Mouse (Mus musculus): ENCODE results near the gene Cat. TPM values are rescaled to one million over a fixed set of nuclear protein-coding genes. Genes with fewer than 3 reads are reported as not detected.

The Cat gene
- polyA plus RNA-seq, 1 experiment from 2014 or later, result 173 TPM

DNA sequence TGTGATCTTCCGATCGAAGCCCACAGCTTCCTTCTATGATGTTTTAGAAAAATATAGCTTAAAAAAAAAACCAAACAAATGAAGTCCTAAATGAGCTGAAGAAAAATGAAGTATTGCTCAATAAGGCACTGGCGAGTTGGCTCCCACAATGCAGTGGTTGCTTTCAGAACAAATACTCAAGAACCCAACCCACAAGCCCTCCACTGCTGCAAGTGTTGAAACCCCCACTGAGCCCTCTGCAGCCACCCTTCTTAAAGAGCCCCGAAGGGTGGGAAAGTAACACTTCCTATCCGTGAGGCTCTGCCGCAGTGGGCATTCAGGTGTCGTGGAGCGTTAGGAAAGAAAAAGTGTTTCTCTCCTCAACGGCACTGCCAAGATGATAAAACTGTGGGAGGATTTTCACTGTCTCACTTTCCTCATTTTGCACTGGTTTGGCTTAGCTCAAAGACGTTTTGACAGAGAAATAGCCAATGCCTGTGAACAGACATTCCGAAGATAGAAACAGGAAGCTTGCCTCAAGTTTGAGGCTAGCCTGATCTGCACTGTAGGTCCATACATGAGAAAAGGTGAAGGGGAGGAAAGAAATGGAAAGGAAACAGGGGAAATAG is 59.4 kb downstream of the Cat start:
- TF ChIP-seq CTCF (IDR thresholded peaks at IDR 0.05; ENCODE audit: low read depth), result no peak
- Histone ChIP-seq H3K9ac (ENCODE audit: low read depth, low read length) (no peak overlapping the region), H3K27ac (ENCODE audit: low read depth, low read length) (no peak overlapping the region), H3K9me3 (ENCODE audit: control insufficient read depth) (no peaks in the 10 kb centered on the region), H3K36me3 (ENCODE audit: control insufficient read depth, insufficient read depth) (no peaks in the 10 kb centered on the region), H3K4me3 (ENCODE audit: low read depth, low read length) (no peak overlapping the region), H3K4me2 (replicated peaks; ENCODE audit: low read depth) (no peak overlapping the region), H3K4me1 (replicated peaks; ENCODE audit: control insufficient read depth, insufficient read depth, low read length) (no peaks in the 10 kb centered on the region), H3K27me3 (replicated peaks; ENCODE audit: control insufficient read depth, insufficient read depth, low read length) (no peaks in the 10 kb centered on the region)
- ATAC-seq, result no peak
- 75% methylated on average over 11 of the region's 11 CpGs for WGBS

DNA sequence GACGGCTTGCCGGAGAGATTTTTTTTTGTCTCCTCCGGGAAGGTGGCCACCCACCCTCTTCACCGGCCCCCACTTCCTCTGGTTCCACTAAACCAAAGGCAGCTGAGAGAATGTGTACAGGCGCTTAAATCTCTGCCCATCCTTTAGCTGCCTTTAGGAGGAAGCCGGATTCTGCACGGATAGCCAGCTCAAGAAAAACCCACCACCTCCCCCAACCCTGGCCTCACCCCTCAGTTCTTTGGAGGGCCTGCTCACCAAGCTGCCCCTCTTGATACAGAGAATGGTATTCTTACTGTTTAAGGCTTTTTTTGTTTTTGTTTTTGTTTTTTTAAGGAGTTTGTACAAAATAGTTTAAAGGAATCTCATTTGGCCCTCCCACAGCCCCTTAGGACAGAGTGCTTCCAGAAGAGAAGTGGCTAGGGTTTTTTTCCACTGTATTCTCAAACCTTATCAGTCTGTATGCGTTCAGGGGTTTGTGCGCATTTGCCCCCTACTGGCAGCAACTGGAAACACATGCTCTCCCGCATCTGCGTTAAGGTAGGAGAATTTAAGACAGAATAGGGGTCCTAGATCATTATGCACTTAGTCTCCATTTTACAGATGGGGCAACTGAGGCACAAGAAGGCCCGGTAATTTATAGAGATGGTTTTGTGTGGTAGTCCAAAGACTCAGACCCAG is 60.5 kb downstream of the Cat start:
- ATAC-seq, result peak; percentile 38; the same call in 1 of the 2 replicates
- Histone ChIP-seq H3K27me3 (replicated peaks; ENCODE audit: control insufficient read depth, insufficient read depth, low read length) (no peaks in the 10 kb centered on the region), H3K36me3 (ENCODE audit: control insufficient read depth, insufficient read depth) (no peaks in the 10 kb centered on the region), H3K9me3 (ENCODE audit: control insufficient read depth) (no peaks in the 10 kb centered on the region), H3K4me3 (ENCODE audit: low read depth, low read length) (no peak overlapping the region), H3K4me2 (replicated peaks; ENCODE audit: low read depth) (0 out of 2 replicates have a peak overlapping the region, but pooled peaks have one; percentile 30), H3K27ac (ENCODE audit: low read depth, low read length) (no peak overlapping the region), H3K4me1 (replicated peaks; ENCODE audit: control insufficient read depth, insufficient read depth, low read length) (no peaks in the 10 kb centered on the region), H3K9ac (ENCODE audit: low read depth, low read length) (no peak overlapping the region)
- 32% methylated on average over 12 of the region's 12 CpGs for WGBS
- TF ChIP-seq CTCF (IDR thresholded peaks at IDR 0.05; ENCODE audit: low read depth), result peak; percentile 90

DNA sequence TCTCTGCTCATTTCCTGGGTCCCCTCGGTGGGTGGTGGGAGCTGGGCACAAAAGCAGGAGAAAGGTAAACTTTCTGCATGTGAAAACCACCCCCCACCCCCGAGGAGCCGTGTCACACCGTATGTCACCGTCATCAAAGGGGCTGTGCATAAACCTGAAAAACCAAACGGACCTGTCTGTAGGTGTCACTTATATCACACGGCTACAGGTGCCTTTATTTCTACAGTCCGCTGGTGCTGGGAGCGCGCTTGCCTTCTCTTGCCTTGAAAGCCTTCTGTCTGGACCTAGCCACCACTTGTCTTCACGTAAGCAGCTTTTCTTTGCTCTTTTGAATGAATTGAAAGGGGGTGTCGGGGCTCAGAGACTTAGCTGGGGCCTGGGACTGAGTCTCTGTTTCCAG is 61.1 kb downstream of the Cat start:
- Histone ChIP-seq H3K4me3 (ENCODE audit: low read depth, low read length) (no peak overlapping the region), H3K36me3 (ENCODE audit: control insufficient read depth, insufficient read depth) (no peaks in the 10 kb centered on the region), H3K4me1 (replicated peaks; ENCODE audit: control insufficient read depth, insufficient read depth, low read length) (no peaks in the 10 kb centered on the region), H3K27me3 (replicated peaks; ENCODE audit: control insufficient read depth, insufficient read depth, low read length) (no peaks in the 10 kb centered on the region), H3K4me2 (replicated peaks; ENCODE audit: low read depth) (0 out of 2 replicates have a peak overlapping the region, but pooled peaks have one; percentile 30), H3K9me3 (ENCODE audit: control insufficient read depth) (no peaks in the 10 kb centered on the region), H3K27ac (ENCODE audit: low read depth, low read length) (no peak overlapping the region), H3K9ac (ENCODE audit: low read depth, low read length) (no peak overlapping the region)
- no peak for TF ChIP-seq CTCF (IDR thresholded peaks at IDR 0.05; ENCODE audit: low read depth)
- 57% methylated on average over 12 of the region's 12 CpGs for WGBS
- no peak for ATAC-seq

DNA sequence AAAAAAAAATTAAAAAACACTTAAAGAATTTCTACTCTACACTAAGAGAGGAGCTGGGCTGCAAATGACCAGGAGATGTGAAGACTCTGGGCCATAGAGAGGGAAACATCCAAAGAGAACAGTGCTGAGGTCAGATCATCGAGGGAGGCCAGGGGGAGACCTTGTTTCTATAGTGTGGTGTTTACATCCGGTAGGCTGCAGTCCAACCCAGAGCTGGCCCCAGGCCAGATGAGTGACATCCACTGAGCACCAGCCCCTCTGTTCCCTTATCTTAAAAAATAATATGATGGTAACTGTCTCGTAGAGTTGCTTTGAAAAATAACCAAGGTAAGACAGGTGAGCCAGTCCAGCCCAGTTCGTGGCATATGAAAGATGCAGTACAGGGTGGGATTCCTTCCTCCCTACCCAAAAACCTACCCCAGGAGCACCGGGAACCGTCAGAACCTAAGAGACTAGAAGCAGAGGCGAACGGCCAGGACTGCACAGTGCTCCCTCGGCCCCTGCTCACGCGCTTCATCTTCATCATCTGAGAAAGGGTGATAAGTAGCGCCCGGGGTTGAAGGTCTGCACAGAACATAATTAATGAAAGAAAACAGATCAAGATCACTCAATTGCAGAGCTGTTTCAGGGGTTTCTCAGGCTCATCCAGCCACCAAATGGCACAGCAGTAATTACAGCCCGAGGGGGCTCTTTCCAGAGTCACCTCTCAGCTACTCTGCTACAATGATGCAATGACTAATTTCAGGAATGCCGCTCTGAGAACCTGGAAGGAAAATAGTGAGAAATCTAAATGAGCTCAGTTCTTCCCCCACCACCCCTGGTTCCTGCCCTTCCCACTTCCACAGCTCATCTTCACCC is 64.1 kb downstream of the Cat start:
- Histone ChIP-seq H3K27ac (ENCODE audit: low read depth, low read length) (no peak overlapping the region), H3K9ac (ENCODE audit: low read depth, low read length) (no peak overlapping the region), H3K4me2 (replicated peaks; ENCODE audit: low read depth) (no peak overlapping the region), H3K4me1 (replicated peaks; ENCODE audit: control insufficient read depth, insufficient read depth, low read length) (no peaks in the 10 kb centered on the region), H3K36me3 (ENCODE audit: control insufficient read depth, insufficient read depth) (no peaks in the 10 kb centered on the region), H3K4me3 (ENCODE audit: low read depth, low read length) (no peak overlapping the region), H3K9me3 (ENCODE audit: control insufficient read depth) (no peaks in the 10 kb centered on the region), H3K27me3 (replicated peaks; ENCODE audit: control insufficient read depth, insufficient read depth, low read length) (no peaks in the 10 kb centered on the region)
- ATAC-seq, result no peak
- no peak for TF ChIP-seq CTCF (IDR thresholded peaks at IDR 0.05; ENCODE audit: low read depth)
- WGBS, result 55% methylated on average over 15 of the region's 15 CpGs

DNA sequence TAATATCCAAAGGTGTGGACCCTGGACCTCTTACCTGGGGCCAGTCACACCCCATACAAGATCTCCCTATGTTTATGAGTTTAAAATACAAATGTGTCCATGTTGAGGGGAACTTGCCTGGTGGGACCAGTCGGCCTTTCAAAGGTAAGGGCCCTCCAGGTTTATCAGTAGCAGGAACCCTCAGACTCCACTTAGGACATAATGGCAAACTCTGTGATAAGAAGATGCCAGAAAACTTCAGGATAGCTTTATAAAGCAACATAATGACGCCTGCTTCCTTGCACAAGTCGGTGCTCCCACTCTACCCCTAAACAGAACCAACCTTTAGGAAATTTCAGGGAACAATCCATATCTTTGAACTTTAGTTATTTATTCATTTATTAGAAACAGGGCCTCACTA is 69.2 kb downstream of the Cat start:
- 60% methylated on average over 3 of the region's 3 CpGs for WGBS
- Histone ChIP-seq H3K9ac (ENCODE audit: low read depth, low read length) (no peak overlapping the region), H3K4me1 (replicated peaks; ENCODE audit: control insufficient read depth, insufficient read depth, low read length) (no peaks in the 10 kb centered on the region), H3K4me2 (replicated peaks; ENCODE audit: low read depth) (no peak overlapping the region), H3K9me3 (ENCODE audit: control insufficient read depth) (no peaks in the 10 kb centered on the region), H3K27me3 (replicated peaks; ENCODE audit: control insufficient read depth, insufficient read depth, low read length) (no peaks in the 10 kb centered on the region), H3K36me3 (ENCODE audit: control insufficient read depth, insufficient read depth) (no peaks in the 10 kb centered on the region), H3K4me3 (ENCODE audit: low read depth, low read length) (no peak overlapping the region), H3K27ac (ENCODE audit: low read depth, low read length) (no peak overlapping the region)
- ATAC-seq, result no peak
- no peak for TF ChIP-seq CTCF (IDR thresholded peaks at IDR 0.05; ENCODE audit: low read depth)

DNA sequence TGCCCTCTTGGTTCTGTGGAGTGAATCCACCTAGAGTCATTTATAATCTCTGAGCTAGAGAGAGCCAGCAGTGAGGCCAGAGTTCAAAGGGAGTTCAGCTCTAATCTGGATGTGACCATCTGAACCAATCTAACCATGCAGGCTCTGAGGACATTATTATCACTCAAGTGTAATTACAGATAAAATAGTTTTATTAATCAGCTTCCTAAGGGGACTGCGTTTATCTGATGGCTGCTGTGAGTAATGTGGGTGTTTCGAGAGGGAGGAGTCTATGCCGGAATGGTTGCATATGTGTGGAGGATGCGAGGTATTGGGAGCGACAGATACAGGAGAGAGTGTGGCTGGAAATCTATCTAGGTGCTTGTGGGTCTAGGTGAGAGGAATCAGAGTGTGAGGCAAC is 71.6 kb downstream of the Cat start:
- 36% methylated on average over 5 of the region's 5 CpGs for WGBS
- 0 out of 2 replicates have a peak, but pooled peaks have one; percentile 19 for ATAC-seq
- Histone ChIP-seq H3K9ac (ENCODE audit: low read depth, low read length) (no peak overlapping the region), H3K27ac (ENCODE audit: low read depth, low read length) (no peak overlapping the region), H3K9me3 (ENCODE audit: control insufficient read depth) (no peaks in the 10 kb centered on the region), H3K4me1 (replicated peaks; ENCODE audit: control insufficient read depth, insufficient read depth, low read length) (no peaks in the 10 kb centered on the region), H3K4me3 (ENCODE audit: low read depth, low read length) (no peak overlapping the region), H3K27me3 (replicated peaks; ENCODE audit: control insufficient read depth, insufficient read depth, low read length) (no peaks in the 10 kb centered on the region), H3K4me2 (replicated peaks; ENCODE audit: low read depth) (no peak overlapping the region), H3K36me3 (ENCODE audit: control insufficient read depth, insufficient read depth) (no peaks in the 10 kb centered on the region)
- TF ChIP-seq CTCF (IDR thresholded peaks at IDR 0.05; ENCODE audit: low read depth), result no peak

Data from intestine, postnatal 0 days (tissue).